Mouse (Mus musculus) G1E (cell line): ENCODE data around the gene Chrm1. TPM values are rescaled to one million over a fixed set of nuclear protein-coding genes. Genes with fewer than 3 reads are reported as not detected.
"Not testable (repeated sequence)": the region's sequence is repeated elsewhere in the genome, so short reads cannot be mapped to it uniquely, and the experiment has no call there.

Experiments
- ATAC-seq: 2 replicates; pipeline ENCODE4 v1.8.0; 2016; ENCODE audit warnings: mild to moderate bottlenecking; ENCODE audit not compliant: insufficient number of reproducible peaks, poor library complexity, low FRiP score, severe bottlenecking; ENCODE audit errors: extremely low read depth
- DNase-seq: peaks from one replicate; pipeline ENCODE4 v3.0.0; 2012; ENCODE audit warnings: low spot score
- H3K27me3 ChIP-seq: 2 replicates; pipeline ENCODE4 v1.6.1; 2012; ENCODE audit warnings: mild to moderate bottlenecking, low read length, inconsistent platforms; ENCODE audit not compliant: insufficient read depth
- H3K36me3 ChIP-seq: replicated peaks from 2 replicates; pipeline ENCODE3; 2012; ENCODE audit warnings: mild to moderate bottlenecking, inconsistent platforms
- H3K4me1 ChIP-seq: 2 replicates; pipeline ENCODE4 v1.6.1; 2012; ENCODE audit warnings: low read depth, low read length, inconsistent platforms, mixed read lengths; ENCODE audit not compliant: insufficient read depth
- H3K4me3 ChIP-seq: 2 replicates; pipeline ENCODE4 v1.5.1; 2012; ENCODE audit warnings: low read depth, mild to moderate bottlenecking, inconsistent platforms, low read length, moderate library complexity, mixed read lengths
- H3K9me3 ChIP-seq: replicated peaks from 2 replicates; pipeline ENCODE4 v1.6.1; 2012; ENCODE audit warnings: inconsistent platforms
- CTCF ChIP-seq: IDR thresholded peaks from 2 replicates; pipeline ENCODE4 v1.5.1; 2012; ENCODE audit warnings: low read depth, low read length, inconsistent platforms, mixed read lengths
- GATA1 ChIP-seq: IDR thresholded peaks from 2 replicates; pipeline ENCODE4 v1.6.1; 2012; ENCODE audit warnings: borderline replicate concordance, low read length, inconsistent platforms, mixed read lengths
- GATA2 ChIP-seq: IDR thresholded peaks from 2 replicates; pipeline ENCODE4 v1.6.1; 2012; ENCODE audit warnings: low read depth, low read length, inconsistent platforms, borderline replicate concordance
- POLR2AphosphoS5 ChIP-seq: IDR thresholded peaks from 2 replicates; pipeline ENCODE4 v1.6.1; 2012; ENCODE audit warnings: low read depth, low read length, inconsistent platforms; ENCODE audit not compliant: insufficient replicate concordance
- TAL1 ChIP-seq: conservative IDR thresholded peaks from 2 replicates; pipeline ENCODE4 v1.6.1; 2012; ENCODE audit warnings: low read depth, low read length, inconsistent platforms, mixed read lengths
- polyA plus RNA-seq: library from polyadenylated mRNA; stranded (reverse); fragments of >175 nt; gene quantifications from 2 replicates; pipeline ENCODE4 v1.2.3, GENCODE M21; 2012
- total RNA-seq, 2 experiments: library from RNA; stranded (forward) in 1 of 2; stranded (reverse) in 1 of 2; fragments of 200-1000 nt in 1 of 2; fragments of >200 nt in 1 of 2; fragmentation: Nextera tagmentation in 1 of 2; gene quantifications; 2 replicates each; pipeline ENCODE4 v1.2.3; 2014 to 2017

Chrm1 gene
- total and polyA plus RNA-seq, 3 experiments = 0.02 to 0.11 TPM; not detected in 1

- Histone ChIP-seq H3K9me3 (no peaks in the 10 kb centered on the region), H3K27me3 (no peaks in the 10 kb centered on the region), H3K4me3 (peak overlapping the region; percentile 89), H3K36me3 (peaks cover 41% of the 10 kb centered on the region), H3K4me1 (peaks cover 32% of the 10 kb centered on the region)
- TF ChIP-seq TAL1 (no peak), GATA1 (no peak), GATA2 (no peak), CTCF (no peak), POLR2AphosphoS5 (no peak)
- DNase-seq (no peak), ATAC-seq (no peak)
Measured at GRCm38 (mm10) chr19:8725081-8725613, 61.6 kb downstream of the Chrm1 start.

- H3K9me3 ChIP-seq = no peaks in the 10 kb centered on the region
- H3K4me3 ChIP-seq = peak overlapping the region; percentile 25; the same call in 1 of the 2 replicates
- TF ChIP-seq GATA2 (no peak), TAL1 (no peak), GATA1 (no peak), CTCF (no peak), POLR2AphosphoS5 (no peak)
- no peak for ATAC-seq
- DNase-seq = no peak
- peaks cover 36% of the 10 kb centered on the region for H3K36me3 ChIP-seq
- H3K27me3 ChIP-seq = no peaks in the 10 kb centered on the region
- peaks cover 17% of the 10 kb centered on the region for H3K4me1 ChIP-seq
Measured at GRCm38 (mm10) chr19:8726609-8727390, 63.2 kb downstream of the Chrm1 start.

- no peak for ATAC-seq
- H3K4me3 ChIP-seq = no peak overlapping the region
- TF ChIP-seq GATA1 = no peak
- peak; percentile 79; the same call in 1 of the 2 replicates for TF ChIP-seq POLR2AphosphoS5
- TF ChIP-seq TAL1 = no peak
- no peak for TF ChIP-seq GATA2
- TF ChIP-seq CTCF = no peak
- H3K4me1 ChIP-seq = peaks cover 13% of the 10 kb centered on the region
- peaks cover 36% of the 10 kb centered on the region for H3K36me3 ChIP-seq
- peaks cover 3% of the 10 kb centered on the region; the same call in 1 of the 2 replicates for H3K9me3 ChIP-seq
- no peak for DNase-seq
- no peaks in the 10 kb centered on the region for H3K27me3 ChIP-seq
Measured at GRCm38 (mm10) chr19:8727495-8728114, 64.0 kb downstream of the Chrm1 start.

- H3K9me3 ChIP-seq, H3K27me3 ChIP-seq, ATAC-seq, DNase-seq, H3K4me3 ChIP-seq: not testable (repeated sequence)
- TF ChIP-seq POLR2AphosphoS5 = peak; percentile 45; the same call in 1 of the 2 replicates
- peaks cover 36% of the 10 kb centered on the region for H3K36me3 ChIP-seq
- peaks cover 13% of the 10 kb centered on the region for H3K4me1 ChIP-seq
Measured at GRCm38 (mm10) chr19:8728335-8729099, 64.9 kb downstream of the Chrm1 start.

Other genes starting within 250 kb of the Chrm1 start
Only the 20 nearest of the 26 such genes appear.
- gene Slc22a8, start 72.5 kb upstream of the Chrm1 start, total RNA-seq (2014; fragmentation: Nextera tagmentation) = not detected in 2 replicates
- gene Slc22a8, start 72.5 kb upstream of the Chrm1 start, total RNA-seq (2017) = 0.06 and 0.16 TPM in 2 replicates
- not detected in 2 replicates for gene Slc22a8, start 72.5 kb upstream of the Chrm1 start, polyA plus RNA-seq
- not detected in 2 replicates for gene Slc22a6, start 45.8 kb upstream of the Chrm1 start, total RNA-seq (2014; fragmentation: Nextera tagmentation)
- 0.05 and 0.06 TPM in 2 replicates for gene Slc22a6, start 45.8 kb upstream of the Chrm1 start, total RNA-seq (2017)
- gene Slc22a6, start 45.8 kb upstream of the Chrm1 start, polyA plus RNA-seq = not detected in 2 replicates
- 288 and 317 TPM in 2 replicates for gene Slc3a2, start 59.6 kb downstream of the Chrm1 start, total RNA-seq (2014; fragmentation: Nextera tagmentation)
- 217 and 282 TPM in 2 replicates for gene Slc3a2, start 59.6 kb downstream of the Chrm1 start, total RNA-seq (2017)
- 232 and 240 TPM in 2 replicates for gene Slc3a2, start 59.6 kb downstream of the Chrm1 start, polyA plus RNA-seq
- gene Wdr74, start 72.0 kb downstream of the Chrm1 start, total RNA-seq (2014; fragmentation: Nextera tagmentation) = 124 and 180 TPM in 2 replicates
- gene Wdr74, start 72.0 kb downstream of the Chrm1 start, total RNA-seq (2017) = 75.0 and 135 TPM in 2 replicates
- gene Wdr74, start 72.0 kb downstream of the Chrm1 start, polyA plus RNA-seq = 37.8 and 46.5 TPM in 2 replicates
- gene 1700092M07Rik, start 76.9 kb downstream of the Chrm1 start, total RNA-seq (2014; fragmentation: Nextera tagmentation) = 2.5 and 5.3 TPM in 2 replicates
- 3.3 and 4.5 TPM in 2 replicates for gene 1700092M07Rik, start 76.9 kb downstream of the Chrm1 start, total RNA-seq (2017)
- gene 1700092M07Rik, start 76.9 kb downstream of the Chrm1 start, polyA plus RNA-seq = 0.81 and 0.99 TPM in 2 replicates
- 61.1 and 84.0 TPM in 2 replicates for gene Stx5a, start 77.6 kb downstream of the Chrm1 start, total RNA-seq (2014; fragmentation: Nextera tagmentation)
- gene Stx5a, start 77.6 kb downstream of the Chrm1 start, total RNA-seq (2017) = 62.8 and 73.2 TPM in 2 replicates
- 12.9 and 13.2 TPM in 2 replicates for gene Stx5a, start 77.6 kb downstream of the Chrm1 start, polyA plus RNA-seq
- 445 and 456 TPM in 2 replicates for gene Nxf1, start 93.3 kb downstream of the Chrm1 start, total RNA-seq (2014; fragmentation: Nextera tagmentation)
- gene Nxf1, start 93.3 kb downstream of the Chrm1 start, total RNA-seq (2017) = 175 and 184 TPM in 2 replicates
- 35.9 and 39.7 TPM in 2 replicates for gene Nxf1, start 93.3 kb downstream of the Chrm1 start, polyA plus RNA-seq
- 8.2 and 16.3 TPM in 2 replicates for gene Tmem223, start 107.2 kb downstream of the Chrm1 start, total RNA-seq (2014; fragmentation: Nextera tagmentation)
- 3.2 and 4.0 TPM in 2 replicates for gene Tmem223, start 107.2 kb downstream of the Chrm1 start, total RNA-seq (2017)
- 6.1 and 8.7 TPM in 2 replicates for gene Tmem223, start 107.2 kb downstream of the Chrm1 start, polyA plus RNA-seq
- gene Tmem179b, start 110.7 kb downstream of the Chrm1 start, total RNA-seq (2014; fragmentation: Nextera tagmentation) = 138 and 153 TPM in 2 replicates
- gene Tmem179b, start 110.7 kb downstream of the Chrm1 start, total RNA-seq (2017) = 96.6 and 102 TPM in 2 replicates
- gene Tmem179b, start 110.7 kb downstream of the Chrm1 start, polyA plus RNA-seq = 90.2 and 102 TPM in 2 replicates
- 14.4 and 17.5 TPM in 2 replicates for gene Taf6l, start 122.6 kb downstream of the Chrm1 start, total RNA-seq (2014; fragmentation: Nextera tagmentation)
- gene Taf6l, start 122.6 kb downstream of the Chrm1 start, total RNA-seq (2017) = 17.0 and 21.0 TPM in 2 replicates
- gene Taf6l, start 122.6 kb downstream of the Chrm1 start, polyA plus RNA-seq = 33.4 and 34.4 TPM in 2 replicates
- 112 and 137 TPM in 2 replicates for gene Polr2g, start 134.8 kb downstream of the Chrm1 start, total RNA-seq (2014; fragmentation: Nextera tagmentation)
- gene Polr2g, start 134.8 kb downstream of the Chrm1 start, total RNA-seq (2017) = 104 and 122 TPM in 2 replicates
- 6.8 and 9.8 TPM in 2 replicates for gene Polr2g, start 134.8 kb downstream of the Chrm1 start, polyA plus RNA-seq
- gene Zbtb3, start 138.8 kb downstream of the Chrm1 start, total RNA-seq (2014; fragmentation: Nextera tagmentation) = 0.73 and 1.7 TPM in 2 replicates
- gene Zbtb3, start 138.8 kb downstream of the Chrm1 start, total RNA-seq (2017) = 2.7 and 3.2 TPM in 2 replicates
- 1.7 and 1.8 TPM in 2 replicates for gene Zbtb3, start 138.8 kb downstream of the Chrm1 start, polyA plus RNA-seq
- 61.6 and 73.9 TPM in 2 replicates for gene Ttc9c, start 155.5 kb downstream of the Chrm1 start, total RNA-seq (2014; fragmentation: Nextera tagmentation)
- 74.7 and 76.1 TPM in 2 replicates for gene Ttc9c, start 155.5 kb downstream of the Chrm1 start, total RNA-seq (2017)
- 4.7 and 6.9 TPM in 2 replicates for gene Ttc9c, start 155.5 kb downstream of the Chrm1 start, polyA plus RNA-seq
- gene Hnrnpul2, start 156.2 kb downstream of the Chrm1 start, total RNA-seq (2014; fragmentation: Nextera tagmentation) = 75.0 and 82.1 TPM in 2 replicates
- 33.7 and 45.9 TPM in 2 replicates for gene Hnrnpul2, start 156.2 kb downstream of the Chrm1 start, total RNA-seq (2017)
- gene Hnrnpul2, start 156.2 kb downstream of the Chrm1 start, polyA plus RNA-seq = 114 and 136 TPM in 2 replicates
- gene AC129217.1, start 166.0 kb downstream of the Chrm1 start, total RNA-seq (2014; fragmentation: Nextera tagmentation) = not detected in 2 replicates
- 3.4 and 3.7 TPM in 2 replicates for gene AC129217.1, start 166.0 kb downstream of the Chrm1 start, total RNA-seq (2017)
- 102 and 115 TPM in 2 replicates for gene AC129217.1, start 166.0 kb downstream of the Chrm1 start, polyA plus RNA-seq
- 17.0 and 20.5 TPM in 2 replicates for gene Bscl2, start 173.7 kb downstream of the Chrm1 start, total RNA-seq (2014; fragmentation: Nextera tagmentation)
- 5.5 and 6.6 TPM in 2 replicates for gene Bscl2, start 173.7 kb downstream of the Chrm1 start, total RNA-seq (2017)
- 6.5 and 9.0 TPM in 2 replicates for gene Bscl2, start 173.7 kb downstream of the Chrm1 start, polyA plus RNA-seq
- not detected in 2 replicates for gene Gng3, start 175.4 kb downstream of the Chrm1 start, total RNA-seq (2014; fragmentation: Nextera tagmentation)
- gene Gng3, start 175.4 kb downstream of the Chrm1 start, total RNA-seq (2017) = 0.11 TPM in 1 of 2 replicates, not detected in the other
- not detected in 2 replicates for gene Gng3, start 175.4 kb downstream of the Chrm1 start, polyA plus RNA-seq
- not detected in 2 replicates for gene Lrrn4cl, start 187.0 kb downstream of the Chrm1 start, total RNA-seq (2014; fragmentation: Nextera tagmentation)
- gene Lrrn4cl, start 187.0 kb downstream of the Chrm1 start, total RNA-seq (2017) = 0.06 and 0.16 TPM in 2 replicates
- not detected in 2 replicates for gene Lrrn4cl, start 187.0 kb downstream of the Chrm1 start, polyA plus RNA-seq
- 101 and 102 TPM in 2 replicates for gene Ubxn1, start 207.7 kb downstream of the Chrm1 start, total RNA-seq (2014; fragmentation: Nextera tagmentation)
- gene Ubxn1, start 207.7 kb downstream of the Chrm1 start, total RNA-seq (2017) = 184 and 203 TPM in 2 replicates
- gene Ubxn1, start 207.7 kb downstream of the Chrm1 start, polyA plus RNA-seq = 233 and 309 TPM in 2 replicates
- 22.3 and 24.8 TPM in 2 replicates for gene Uqcc3, start 217.1 kb downstream of the Chrm1 start, total RNA-seq (2014; fragmentation: Nextera tagmentation)
- 107 and 112 TPM in 2 replicates for gene Uqcc3, start 217.1 kb downstream of the Chrm1 start, total RNA-seq (2017)
- gene Uqcc3, start 217.1 kb downstream of the Chrm1 start, polyA plus RNA-seq = 39.6 and 41.1 TPM in 2 replicates